Mouse (Mus musculus): ENCODE measurements around the gene Kcnab2. TPM values are rescaled to one million over a fixed set of nuclear protein-coding genes. Genes with fewer than 3 reads are reported as not detected.

Kcnab2 gene
- polyA plus RNA-seq, 1 experiment from 2014 or later, result 9.6 TPM

DNA sequence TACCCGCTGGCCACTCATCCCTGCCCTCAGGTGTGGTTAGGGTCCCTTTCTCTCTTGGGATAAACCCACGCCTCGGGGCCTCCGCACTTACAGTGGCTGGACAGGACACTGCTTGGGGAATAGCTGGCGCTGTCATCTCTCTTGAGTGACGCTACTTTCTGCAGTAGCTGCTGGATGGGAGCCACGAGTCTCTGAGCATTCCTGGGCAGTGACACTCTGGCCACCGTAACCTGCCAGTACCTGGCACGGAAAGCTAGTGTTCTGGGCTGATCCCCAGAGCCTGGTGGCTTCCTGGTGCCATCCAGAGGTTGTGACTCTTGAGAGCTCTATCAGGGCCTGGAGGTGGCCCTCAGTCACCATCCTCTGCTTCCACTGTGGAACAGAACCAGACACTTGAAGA lies 14.5 kb downstream of the Kcnab2 start:
- Histone ChIP-seq H3K4me3 (ENCODE audit: low read depth, low read length) (no peak overlapping the region), H3K36me3 (ENCODE audit: control insufficient read depth, insufficient read depth, low read length) (no peaks in the 10 kb centered on the region), H3K9me3 (ENCODE audit: control insufficient read depth, low read length) (no peaks in the 10 kb centered on the region), H3K27me3 (replicated peaks; ENCODE audit: control insufficient read depth, insufficient read depth, low read length) (no peaks in the 10 kb centered on the region), H3K27ac (ENCODE audit: low read depth, low read length) (no peak overlapping the region), H3K4me2 (no peak overlapping the region), H3K9ac (ENCODE audit: low read depth, low read length) (no peak overlapping the region), H3K4me1 (replicated peaks; ENCODE audit: control insufficient read depth, insufficient read depth, low read length) (no peaks in the 10 kb centered on the region)
- WGBS, result 83% methylated on average over 9 of the region's 9 CpGs
- no peak for ATAC-seq (replicated peaks; ENCODE audit: low FRiP score)
- DNase-seq (ENCODE audit: low spot score), result no peak

DNA sequence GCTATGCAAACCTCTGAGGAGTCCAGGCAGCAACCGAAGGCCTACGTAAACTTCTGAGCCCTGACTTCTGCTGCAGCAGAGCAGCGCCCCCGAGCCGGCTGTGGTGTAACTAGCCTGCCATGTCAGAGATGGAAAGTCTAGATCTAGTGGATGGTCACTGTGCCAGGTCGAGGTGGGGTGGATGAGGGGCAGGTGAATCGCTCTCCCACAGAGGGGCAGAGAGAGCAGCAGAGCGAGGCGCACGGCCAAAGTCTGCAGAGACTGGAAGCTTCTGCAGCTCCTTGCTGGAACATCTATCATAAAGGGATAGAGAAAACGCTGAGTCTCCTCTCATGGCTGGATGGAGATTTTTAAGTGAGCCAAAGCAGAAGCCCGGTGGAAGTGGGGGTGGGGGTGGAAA lies 15.2 kb downstream of the Kcnab2 start:
- no peaks in the 10 kb centered on the region for H3K4me1 ChIP-seq (replicated peaks; ENCODE audit: control insufficient read depth, insufficient read depth, low read length)
- ATAC-seq (replicated peaks; ENCODE audit: low FRiP score) (no peak), DNase-seq (ENCODE audit: low spot score) (no peak)
- H3K4me2 ChIP-seq, result no peak overlapping the region
- no peaks in the 10 kb centered on the region for H3K27me3 ChIP-seq (replicated peaks; ENCODE audit: control insufficient read depth, insufficient read depth, low read length)
- H3K27ac ChIP-seq (ENCODE audit: low read depth, low read length), result no peak overlapping the region
- H3K9me3 ChIP-seq (ENCODE audit: control insufficient read depth, low read length), result no peaks in the 10 kb centered on the region
- WGBS, result 84% methylated on average over 12 of the region's 12 CpGs
- H3K36me3 ChIP-seq (ENCODE audit: control insufficient read depth, insufficient read depth, low read length), result no peaks in the 10 kb centered on the region
- no peak overlapping the region for H3K4me3 ChIP-seq (ENCODE audit: low read depth, low read length)
- no peak overlapping the region for H3K9ac ChIP-seq (ENCODE audit: low read depth, low read length)

DNA sequence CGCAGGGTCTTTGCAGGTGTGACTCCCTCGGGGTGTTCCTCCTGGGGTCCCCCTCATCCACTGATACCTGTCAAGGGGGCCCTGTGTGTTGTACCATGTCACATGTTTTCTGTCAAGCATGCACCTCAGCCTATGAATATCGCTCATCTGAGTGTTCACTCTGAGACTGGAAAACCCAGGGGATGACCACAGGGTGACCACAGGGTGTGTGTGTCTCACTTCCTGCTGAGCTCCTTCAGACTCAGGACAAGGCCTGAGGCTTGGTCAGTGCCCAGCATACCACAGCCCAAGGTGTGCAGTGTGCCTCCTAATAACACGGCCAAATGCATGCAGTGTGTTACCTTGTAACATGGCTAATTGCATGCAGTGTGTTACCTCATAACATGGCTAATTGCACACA lies 20.0 kb downstream of the Kcnab2 start:
- no peaks in the 10 kb centered on the region for H3K9me3 ChIP-seq (ENCODE audit: control insufficient read depth, low read length)
- 72% methylated on average over 4 of the region's 4 CpGs for WGBS

DNA sequence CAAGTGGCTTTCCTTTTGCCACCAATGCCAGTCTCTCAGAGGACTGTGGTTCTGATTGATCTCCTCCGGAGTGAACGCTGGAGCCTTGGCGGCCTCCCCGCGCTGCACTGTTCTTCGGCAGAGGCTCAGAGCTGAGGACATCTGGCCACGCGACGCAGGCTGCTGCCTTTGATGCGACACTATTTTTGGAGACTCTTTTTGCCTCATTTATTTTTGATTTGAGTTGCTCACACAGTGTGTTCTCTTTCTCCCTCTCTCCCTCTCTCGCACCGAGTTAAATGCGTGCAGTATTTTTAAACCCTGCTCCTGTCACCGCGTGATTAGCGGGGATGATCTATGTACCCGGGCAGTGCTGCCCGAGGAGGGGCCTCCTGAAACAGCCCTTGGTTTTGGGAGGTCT lies 21.1 kb downstream of the Kcnab2 start:
- Histone ChIP-seq H3K27ac (ENCODE audit: low read depth, low read length) (no peak overlapping the region), H3K36me3 (ENCODE audit: control insufficient read depth, insufficient read depth, low read length) (no peaks in the 10 kb centered on the region), H3K4me2 (no peak overlapping the region), H3K9ac (ENCODE audit: low read depth, low read length) (no peak overlapping the region), H3K9me3 (ENCODE audit: control insufficient read depth, low read length) (no peaks in the 10 kb centered on the region), H3K4me3 (ENCODE audit: low read depth, low read length) (no peak overlapping the region), H3K4me1 (replicated peaks; ENCODE audit: control insufficient read depth, insufficient read depth, low read length) (no peaks in the 10 kb centered on the region), H3K27me3 (replicated peaks; ENCODE audit: control insufficient read depth, insufficient read depth, low read length) (no peaks in the 10 kb centered on the region)
- 82% methylated on average over 18 of the region's 18 CpGs for WGBS
- ATAC-seq (replicated peaks; ENCODE audit: low FRiP score) (no peak), DNase-seq (ENCODE audit: low spot score) (no peak)

More for the DNA sequence above, 20.0 kb downstream of the Kcnab2 start:
- H3K9ac ChIP-seq (ENCODE audit: low read depth, low read length), result no peak overlapping the region
- no peaks in the 10 kb centered on the region for H3K27me3 ChIP-seq (replicated peaks; ENCODE audit: control insufficient read depth, insufficient read depth, low read length)
- no peak overlapping the region for H3K27ac ChIP-seq (ENCODE audit: low read depth, low read length)
- DNase-seq (ENCODE audit: low spot score) (no peak), ATAC-seq (replicated peaks; ENCODE audit: low FRiP score) (no peak)
- H3K4me2 ChIP-seq, result no peak overlapping the region
- no peaks in the 10 kb centered on the region for H3K4me1 ChIP-seq (replicated peaks; ENCODE audit: control insufficient read depth, insufficient read depth, low read length)
- H3K4me3 ChIP-seq (ENCODE audit: low read depth, low read length), result no peak overlapping the region
- H3K36me3 ChIP-seq (ENCODE audit: control insufficient read depth, insufficient read depth, low read length), result no peaks in the 10 kb centered on the region

DNA sequence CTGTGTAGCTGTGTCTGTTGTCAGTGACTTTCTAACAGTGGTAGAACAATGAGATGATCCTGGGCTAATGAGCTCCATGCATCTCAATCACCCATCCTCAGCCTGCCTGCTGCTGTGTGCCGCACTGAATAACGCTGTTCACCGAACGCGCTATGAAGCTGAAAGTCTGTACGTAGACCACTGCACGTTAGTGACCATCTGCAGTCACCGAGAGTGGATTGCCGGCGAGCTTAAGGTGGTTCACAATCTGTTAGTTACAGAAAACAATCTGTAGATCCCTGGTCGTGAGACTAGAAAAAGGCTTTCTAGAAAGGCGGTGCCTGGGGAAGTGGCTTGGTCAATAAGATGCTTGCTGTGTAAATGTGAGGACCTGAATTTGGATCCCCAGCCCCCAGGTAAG lies 23.5 kb downstream of the Kcnab2 start:
- no peak for DNase-seq (ENCODE audit: low spot score)
- Histone ChIP-seq H3K9me3 (ENCODE audit: control insufficient read depth, low read length) (no peaks in the 10 kb centered on the region), H3K27me3 (replicated peaks; ENCODE audit: control insufficient read depth, insufficient read depth, low read length) (no peaks in the 10 kb centered on the region), H3K27ac (ENCODE audit: low read depth, low read length) (no peak overlapping the region), H3K4me3 (ENCODE audit: low read depth, low read length) (no peak overlapping the region), H3K9ac (ENCODE audit: low read depth, low read length) (no peak overlapping the region), H3K4me2 (no peak overlapping the region), H3K36me3 (ENCODE audit: control insufficient read depth, insufficient read depth, low read length) (no peaks in the 10 kb centered on the region), H3K4me1 (replicated peaks; ENCODE audit: control insufficient read depth, insufficient read depth, low read length) (no peaks in the 10 kb centered on the region)
- WGBS, result 86% methylated on average over 12 of the region's 12 CpGs
- no peak for ATAC-seq (replicated peaks; ENCODE audit: low FRiP score)

DNA sequence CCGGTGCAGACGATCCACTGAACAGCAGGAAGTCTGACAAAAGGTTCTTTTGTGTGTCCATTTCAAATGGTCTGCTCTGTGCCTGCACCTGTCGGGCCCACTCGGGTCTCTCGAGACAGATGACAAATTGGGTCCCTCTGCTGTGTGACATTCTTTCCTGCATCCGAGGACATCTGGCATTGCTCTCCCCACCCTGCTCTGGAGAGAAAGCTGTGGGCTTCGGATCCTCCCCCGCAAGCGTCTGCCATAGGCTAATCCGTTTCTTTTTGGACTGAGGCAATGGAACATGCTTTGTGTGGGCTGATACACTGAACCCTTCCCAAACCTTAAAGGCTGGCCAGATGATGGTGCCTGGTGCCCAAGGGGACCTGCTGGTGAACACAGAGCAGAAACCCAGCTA lies 24.6 kb downstream of the Kcnab2 start:
- Histone ChIP-seq H3K27ac (ENCODE audit: low read depth, low read length) (no peak overlapping the region), H3K27me3 (replicated peaks; ENCODE audit: control insufficient read depth, insufficient read depth, low read length) (no peaks in the 10 kb centered on the region), H3K9ac (ENCODE audit: low read depth, low read length) (no peak overlapping the region), H3K9me3 (ENCODE audit: control insufficient read depth, low read length) (no peaks in the 10 kb centered on the region), H3K36me3 (ENCODE audit: control insufficient read depth, insufficient read depth, low read length) (no peaks in the 10 kb centered on the region), H3K4me2 (no peak overlapping the region), H3K4me3 (ENCODE audit: low read depth, low read length) (no peak overlapping the region), H3K4me1 (replicated peaks; ENCODE audit: control insufficient read depth, insufficient read depth, low read length) (no peaks in the 10 kb centered on the region)
- WGBS, result 74% methylated on average over 10 of the region's 10 CpGs
- ATAC-seq (replicated peaks; ENCODE audit: low FRiP score) (no peak), DNase-seq (ENCODE audit: low spot score) (no peak)

DNA sequence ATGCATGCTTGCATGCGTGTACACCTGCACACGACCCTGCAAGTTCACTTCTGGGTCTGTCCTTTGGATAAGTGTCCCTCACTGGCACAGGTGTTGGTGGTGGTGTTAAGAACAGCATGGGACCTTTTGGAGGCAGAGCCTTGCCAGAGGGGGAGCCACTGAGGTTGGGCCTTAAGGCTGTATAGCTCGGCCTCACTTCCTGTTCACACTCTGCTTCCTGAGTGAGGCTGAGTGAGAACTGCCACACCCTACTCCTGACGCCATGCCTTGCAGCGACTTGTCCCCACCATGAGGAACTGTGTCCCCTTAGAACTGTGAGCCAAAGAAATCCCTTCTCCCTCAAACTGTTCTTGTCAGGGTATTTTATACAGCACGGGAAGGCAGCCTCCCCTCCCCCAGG lies 26.3 kb downstream of the Kcnab2 start:
- no peaks in the 10 kb centered on the region for H3K27me3 ChIP-seq (replicated peaks; ENCODE audit: control insufficient read depth, insufficient read depth, low read length)
- no peak overlapping the region for H3K4me2 ChIP-seq
- H3K36me3 ChIP-seq (ENCODE audit: control insufficient read depth, insufficient read depth, low read length), result no peaks in the 10 kb centered on the region
- no peaks in the 10 kb centered on the region; the same call in 1 of the 2 replicates for H3K4me1 ChIP-seq (replicated peaks; ENCODE audit: control insufficient read depth, insufficient read depth, low read length)
- H3K9ac ChIP-seq (ENCODE audit: low read depth, low read length), result no peak overlapping the region
- DNase-seq (ENCODE audit: low spot score) (no peak), ATAC-seq (replicated peaks; ENCODE audit: low FRiP score) (no peak)
- H3K27ac ChIP-seq (ENCODE audit: low read depth, low read length), result no peak overlapping the region
- H3K4me3 ChIP-seq (ENCODE audit: low read depth, low read length), result no peak overlapping the region
- WGBS, result 68% methylated on average over 6 of the region's 6 CpGs
- H3K9me3 ChIP-seq (ENCODE audit: control insufficient read depth, low read length), result no peaks in the 10 kb centered on the region

DNA sequence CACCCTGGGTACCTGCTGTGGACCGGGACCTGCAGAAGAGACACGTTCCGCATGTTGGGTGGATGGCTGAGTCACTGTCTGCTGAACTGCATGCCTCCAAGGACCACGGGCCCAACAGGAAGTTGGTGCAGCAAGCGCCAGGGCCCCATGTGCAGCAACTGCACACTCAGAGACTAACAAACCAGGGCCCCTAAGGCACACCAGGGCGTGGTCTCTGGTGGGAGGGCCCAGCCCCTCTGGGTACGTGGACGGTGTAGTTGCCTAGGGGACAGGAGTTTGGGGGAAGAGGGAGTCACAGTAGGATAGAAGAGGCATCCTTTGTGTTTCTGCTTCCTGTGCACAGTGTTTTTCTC lies 29.0 kb downstream of the Kcnab2 start:
- Histone ChIP-seq H3K27me3 (replicated peaks; ENCODE audit: control insufficient read depth, insufficient read depth, low read length) (no peaks in the 10 kb centered on the region), H3K4me1 (replicated peaks; ENCODE audit: control insufficient read depth, insufficient read depth, low read length) (no peaks in the 10 kb centered on the region; the same call in 1 of the 2 replicates), H3K9me3 (ENCODE audit: control insufficient read depth, low read length) (no peaks in the 10 kb centered on the region), H3K4me3 (ENCODE audit: low read depth, low read length) (peak overlapping the region; percentile 32), H3K4me2 (peak overlapping the region; percentile 49), H3K27ac (ENCODE audit: low read depth, low read length) (no peak overlapping the region), H3K36me3 (ENCODE audit: control insufficient read depth, insufficient read depth, low read length) (no peaks in the 10 kb centered on the region), H3K9ac (ENCODE audit: low read depth, low read length) (peak overlapping the region; percentile 26)
- DNase-seq (ENCODE audit: low spot score), result no peak
- peak; percentile 57; the same call in 1 of the 2 replicates for ATAC-seq (replicated peaks; ENCODE audit: low FRiP score)
- WGBS, result 52% methylated on average over 8 of the region's 8 CpGs

DNA sequence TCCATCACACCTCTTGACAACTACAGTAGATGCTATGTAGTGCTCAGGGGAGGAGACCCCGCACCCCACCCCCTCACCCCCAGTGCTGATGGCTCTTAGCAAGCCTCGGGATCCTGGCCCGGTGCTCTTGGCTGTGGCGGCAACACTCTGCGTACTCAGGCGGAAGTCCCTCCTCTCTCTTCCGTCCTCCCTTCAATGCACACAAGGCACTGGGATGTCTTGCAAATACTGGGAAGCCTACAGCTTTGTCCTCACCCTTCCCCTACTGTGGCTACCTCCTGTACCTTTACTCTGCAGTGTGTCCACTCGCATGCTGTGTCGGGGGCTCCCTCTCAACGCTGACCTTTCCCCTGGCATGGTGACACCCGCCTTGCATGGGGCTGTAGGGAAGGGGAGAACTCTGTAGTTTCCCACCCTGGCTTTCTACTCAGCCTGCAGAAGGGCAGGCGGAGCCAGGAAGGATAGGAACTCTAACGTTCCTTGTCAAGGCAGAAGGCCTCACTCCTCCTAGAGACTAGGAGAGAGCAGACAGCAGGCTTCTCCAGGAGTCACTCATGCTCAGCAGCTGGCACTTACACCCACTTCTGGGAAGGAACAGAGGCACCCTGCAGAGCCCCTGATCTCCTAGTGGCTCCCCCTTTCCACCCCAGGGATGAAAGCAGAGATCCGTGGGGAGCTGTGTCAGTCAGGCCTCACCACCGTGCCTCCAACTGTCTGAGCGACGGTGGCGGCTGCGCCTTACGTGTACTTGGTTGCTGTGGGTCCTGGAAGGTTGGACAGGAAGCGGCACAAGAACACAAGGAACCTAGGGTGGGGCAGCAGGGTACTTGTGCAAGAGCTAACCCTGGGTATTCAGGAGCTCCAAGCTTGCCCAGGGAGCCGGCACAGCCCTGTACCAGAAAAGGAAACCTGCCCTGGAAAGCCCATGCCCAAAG lies 29.7 kb downstream of the Kcnab2 start:
- Histone ChIP-seq H3K4me2 (peak overlapping the region; percentile 49), H3K27ac (ENCODE audit: low read depth, low read length) (no peak overlapping the region), H3K9me3 (ENCODE audit: control insufficient read depth, low read length) (no peaks in the 10 kb centered on the region), H3K27me3 (replicated peaks; ENCODE audit: control insufficient read depth, insufficient read depth, low read length) (no peaks in the 10 kb centered on the region), H3K4me3 (ENCODE audit: low read depth, low read length) (peak overlapping the region; percentile 32), H3K4me1 (replicated peaks; ENCODE audit: control insufficient read depth, insufficient read depth, low read length) (no peaks in the 10 kb centered on the region; the same call in 1 of the 2 replicates), H3K9ac (ENCODE audit: low read depth, low read length) (peak overlapping the region; percentile 26), H3K36me3 (ENCODE audit: control insufficient read depth, insufficient read depth, low read length) (no peaks in the 10 kb centered on the region; the same call in 1 of the 2 replicates)
- ATAC-seq (replicated peaks; ENCODE audit: low FRiP score) (peak; percentile 15; the same call in 1 of the 2 replicates), DNase-seq (ENCODE audit: low spot score) (no peak)
- 75% methylated on average over 22 of the region's 22 CpGs for WGBS
